14 mouse cellular contexts compared by ENCODE assay signal in genomic region chr7:66107206-66107605, GRCm38 (mm10).
"Had no signal": no experiment of that assay in that cellular context is flagged by ENCODE, and none has a peak within 500 bp of the region (broad histone marks: within the 10 kb centered on the region; RNA-seq: fewer than 3 reads in every experiment).

No protein-coding gene starts in this region.

- H3K4me3 ChIP-seq: hindbrain, embryonic 15.5 days; left cerebral cortex, adult 2 months; limb, embryonic 12.5 days; liver, embryonic 13.5 days; neural tube, embryonic 12.5 days; neural tube, embryonic 15.5 days had no signal

- H3K27ac ChIP-seq: hindbrain, embryonic 15.5 days; left cerebral cortex, adult 2 months; limb, embryonic 12.5 days; liver, embryonic 13.5 days; neural tube, embryonic 12.5 days; neural tube, embryonic 15.5 days; stomach, postnatal 0 days had no signal

- H3K27me3 ChIP-seq: hindbrain, embryonic 15.5 days; limb, embryonic 12.5 days; neural tube, embryonic 12.5 days had no signal

- H3K9me3 ChIP-seq: hindbrain, embryonic 15.5 days; limb, embryonic 12.5 days; liver, embryonic 13.5 days; neural tube, embryonic 12.5 days; neural tube, embryonic 15.5 days had no signal

- DNase-seq: layer of hippocampus, postnatal 36 days; right cerebral cortex, postnatal 14 days; right cerebral cortex, postnatal 4 days; thymus, adult 2 months had no signal

- H3K36me3 ChIP-seq: hindbrain, embryonic 15.5 days; liver, embryonic 13.5 days; neural tube, embryonic 12.5 days; neural tube, embryonic 15.5 days had no signal

- ATAC-seq: intestine, postnatal 0 days had no signal

- H3K9ac ChIP-seq: hindbrain, embryonic 15.5 days; limb, embryonic 12.5 days; liver, embryonic 13.5 days; lung, embryonic 14.5 days; neural tube, embryonic 12.5 days; neural tube, embryonic 15.5 days had no signal

- H3K4me2 ChIP-seq: hindbrain, embryonic 15.5 days; limb, embryonic 12.5 days; liver, embryonic 13.5 days; midbrain, embryonic 11.5 days; neural tube, embryonic 12.5 days; neural tube, embryonic 15.5 days had no signal
